Mouse (Mus musculus): ENCODE results near the gene BC037034.

Gene BC037034

GRCm38 (mm10) chr5:138262001-138262400, 1.8 kb downstream of the BC037034 start:
- DNase-seq (ENCODE audit: low spot score): no peak

GRCm38 (mm10) chr5:138260834-138261233, 3.0 kb downstream of the BC037034 start:
- DNase-seq (ENCODE audit: low spot score): no peak

- no peak for DNase-seq (ENCODE audit: low spot score)
Observed at GRCm38 (mm10) chr5:138260051-138260450, 3.8 kb downstream of the BC037034 start.

GRCm38 (mm10) chr5:138258993-138259392, 4.8 kb downstream of the BC037034 start:
- DNase-seq (ENCODE audit: low spot score): no peak

- no peak for DNase-seq (ENCODE audit: low spot score)
Observed at GRCm38 (mm10) chr5:138258542-138258941, 5.3 kb downstream of the BC037034 start.

GRCm38 (mm10) chr5:138258078-138258477, 5.8 kb downstream of the BC037034 start:
- DNase-seq (ENCODE audit: low spot score): no peak

- no peak for DNase-seq (ENCODE audit: low spot score)
Observed at GRCm38 (mm10) chr5:138257585-138257978, 6.3 kb downstream of the BC037034 start.

GRCm38 (mm10) chr5:138256966-138257584, 6.8 kb downstream of the BC037034 start:
- no peak for DNase-seq (ENCODE audit: low spot score)

- no peak for DNase-seq (ENCODE audit: low spot score)
Observed at GRCm38 (mm10) chr5:138256094-138256467, 7.8 kb downstream of the BC037034 start.

- peak; percentile 98 for DNase-seq (ENCODE audit: low spot score)
Observed at GRCm38 (mm10) chr5:138255353-138256093, 8.3 kb downstream of the BC037034 start, which contains the start of gene Lamtor4. Lamtor4 (plus strand) TSS chr5:138255482.

- DNase-seq (ENCODE audit: low spot score): no peak
Observed at GRCm38 (mm10) chr5:138253061-138253460, 10.8 kb downstream of the BC037034 start.

- DNase-seq (ENCODE audit: low spot score): no peak
Observed at GRCm38 (mm10) chr5:138251144-138251543, 12.7 kb downstream of the BC037034 start.

- DNase-seq (ENCODE audit: low spot score): no peak
Observed at GRCm38 (mm10) chr5:138241511-138241910, 22.3 kb downstream of the BC037034 start.

GRCm38 (mm10) chr5:138234224-138234623, 29.6 kb downstream of the BC037034 start:
- DNase-seq (ENCODE audit: low spot score): no peak

- no peak for DNase-seq (ENCODE audit: low spot score)
Observed at GRCm38 (mm10) chr5:138233778-138234177, 30.1 kb downstream of the BC037034 start.

GRCm38 (mm10) chr5:138229511-138229910, 34.3 kb downstream of the BC037034 start:
- DNase-seq (ENCODE audit: low spot score): no peak

- peak; percentile 23 for DNase-seq (ENCODE audit: low spot score)
Observed at GRCm38 (mm10) chr5:138228026-138228425, 35.8 kb downstream of the BC037034 start.

- DNase-seq (ENCODE audit: low spot score): no peak
Observed at GRCm38 (mm10) chr5:138227367-138227766, 36.5 kb downstream of the BC037034 start.

GRCm38 (mm10) chr5:138226491-138226890, 37.3 kb downstream of the BC037034 start:
- DNase-seq (ENCODE audit: low spot score): no peak

- no peak for DNase-seq (ENCODE audit: low spot score)
Observed at GRCm38 (mm10) chr5:138225700-138226099, 38.1 kb downstream of the BC037034 start, which contains the start of gene Nxpe5. Nxpe5 (plus strand) TSS chr5:138225898.

- no peak for DNase-seq (ENCODE audit: low spot score)
Observed at GRCm38 (mm10) chr5:138223287-138223686, 40.5 kb downstream of the BC037034 start.

GRCm38 (mm10) chr5:138222111-138222510, 41.7 kb downstream of the BC037034 start:
- peak; percentile 80 for DNase-seq (ENCODE audit: low spot score)

- no peak for DNase-seq (ENCODE audit: low spot score)
Observed at GRCm38 (mm10) chr5:138219864-138220263, 44.0 kb downstream of the BC037034 start.
